Mouse (Mus musculus): ENCODE data around the gene Rimbp3. TPM values are rescaled to one million over a fixed set of nuclear protein-coding genes. Genes with fewer than 3 reads are reported as not detected.
A peak's percentile ranks its signal among the peaks of the same experiment; 100 is the strongest.
"Not testable (repeated sequence)": the region's sequence is repeated elsewhere in the genome, so short reads cannot be mapped to it uniquely, and the experiment has no call there.

The Rimbp3 gene
- polyA plus RNA-seq, 1 experiment from 2014 or later: 2.3 TPM

DNA sequence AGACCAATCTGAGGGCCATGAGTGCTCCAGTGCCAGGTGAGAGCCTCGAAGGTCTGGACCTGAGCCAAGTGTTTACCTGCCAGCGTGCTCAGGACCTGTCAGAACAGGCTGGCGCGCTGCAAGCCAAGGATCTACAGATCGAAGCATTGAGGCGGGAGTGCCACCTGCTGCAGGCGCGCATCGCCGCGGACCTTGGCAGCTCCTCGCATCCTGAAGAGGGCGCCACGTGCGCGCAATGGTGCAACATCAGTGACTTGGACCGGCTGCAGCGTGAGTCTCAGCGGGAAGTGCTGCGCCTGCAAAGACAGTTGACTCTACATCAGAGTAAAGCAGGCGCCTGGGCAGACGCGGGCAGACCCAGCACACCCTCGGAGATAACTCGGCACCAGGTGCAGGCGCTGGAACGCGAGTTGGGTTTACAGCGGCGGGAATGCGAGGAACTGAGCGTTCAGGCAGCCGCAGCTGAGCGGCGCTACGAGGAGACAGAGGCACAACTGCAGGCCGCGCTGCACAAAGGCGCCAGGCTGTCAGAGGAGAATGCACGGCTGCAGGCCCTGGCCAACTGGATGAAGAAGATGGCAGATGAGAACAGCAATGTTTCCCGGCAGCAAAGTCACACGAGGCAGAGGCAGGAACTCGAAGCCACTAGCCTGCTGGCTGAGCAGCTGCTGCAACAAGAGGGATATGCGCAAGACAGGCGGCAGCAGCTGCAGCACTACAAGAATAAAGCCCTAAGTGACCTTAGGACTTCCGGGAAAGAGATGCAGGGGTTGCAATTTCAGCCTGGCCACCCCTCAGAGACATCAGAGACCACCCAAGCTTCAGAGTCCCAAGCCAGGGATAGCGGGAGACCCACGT is 1.8 kb downstream of the Rimbp3 start:
- peak; percentile 78 for ATAC-seq
- Histone ChIP-seq H3K4me3 (ENCODE audit: low read depth, low read length) (peak overlapping the region; percentile 75), H3K27ac (ENCODE audit: low read length) (peak overlapping the region; percentile 87), H3K4me2 (ENCODE audit: low read length) (peak overlapping the region; percentile 90), H3K27me3 (ENCODE audit: control insufficient read depth, insufficient read depth, low read depth, low read length) (no peaks in the 10 kb centered on the region), H3K9ac (ENCODE audit: low read depth, low read length) (peak overlapping the region; percentile 67), H3K4me1 (ENCODE audit: control insufficient read depth, insufficient read depth, low read length) (peaks cover 13% of the 10 kb centered on the region), H3K36me3 (ENCODE audit: control insufficient read depth, insufficient read depth, low read length) (no peaks in the 10 kb centered on the region), H3K9me3 (replicated peaks; ENCODE audit: control insufficient read depth, low read length, poor library complexity, severe bottlenecking) (no peaks in the 10 kb centered on the region)
- WGBS: 7% methylated on average over 48 of the region's 48 CpGs

- no peaks in the 10 kb centered on the region for H3K27me3 ChIP-seq (ENCODE audit: control insufficient read depth, insufficient read depth, low read depth, low read length)
- H3K9me3 ChIP-seq (replicated peaks; ENCODE audit: control insufficient read depth, low read length, poor library complexity, severe bottlenecking): no peaks in the 10 kb centered on the region
- ATAC-seq: no peak
- no peak overlapping the region for H3K27ac ChIP-seq (ENCODE audit: low read length)
- no peak overlapping the region for H3K9ac ChIP-seq (ENCODE audit: low read depth, low read length)
- whole genome bisulfite sequencing: 71% methylated on average over 8 of the region's 8 CpGs
- no peaks in the 10 kb centered on the region for H3K36me3 ChIP-seq (ENCODE audit: control insufficient read depth, insufficient read depth, low read length)
- H3K4me3 ChIP-seq (ENCODE audit: low read depth, low read length): no peak overlapping the region
- H3K4me2 ChIP-seq (ENCODE audit: low read length): no peak overlapping the region
- H3K4me1 ChIP-seq (ENCODE audit: control insufficient read depth, insufficient read depth, low read length): no peaks in the 10 kb centered on the region
Observed at GRCm38 (mm10) chr16:17216934-17217633, 8.7 kb downstream of the Rimbp3 start.

DNA sequence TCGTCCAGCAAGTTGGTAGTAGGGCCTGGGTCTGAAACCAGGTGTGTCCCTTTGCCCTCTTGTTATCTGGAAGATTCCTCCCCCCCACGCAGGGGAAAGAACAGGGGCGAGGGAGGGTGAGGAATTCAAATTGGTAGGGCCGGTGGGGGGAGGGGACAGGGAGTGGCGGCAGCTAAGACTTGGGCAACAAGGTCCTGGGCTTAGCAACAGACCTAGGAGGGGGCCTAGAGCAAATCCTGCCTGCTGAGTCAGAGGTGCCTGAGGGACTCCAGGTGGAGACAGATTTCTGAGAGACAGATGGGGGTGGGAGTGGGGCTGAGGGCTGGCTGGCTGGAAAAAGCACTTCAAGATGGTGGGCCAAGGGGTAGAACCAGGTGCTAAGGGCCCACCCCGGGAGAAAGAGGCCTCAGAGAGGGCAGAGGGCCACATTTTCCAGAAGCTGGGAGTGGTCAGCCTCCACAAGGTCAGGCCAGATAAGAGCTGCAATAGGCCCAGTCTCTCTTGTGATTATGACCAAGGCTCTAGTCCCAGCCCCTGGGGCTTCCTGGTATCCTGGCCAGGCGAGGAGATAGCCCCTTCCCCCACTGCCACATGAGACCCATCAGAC is 11.8 kb downstream of the Rimbp3 start:
- Histone ChIP-seq H3K9me3 (replicated peaks; ENCODE audit: control insufficient read depth, low read length, poor library complexity, severe bottlenecking) (no peaks in the 10 kb centered on the region), H3K27ac (ENCODE audit: low read length) (no peak overlapping the region)
- WGBS: 33% methylated on average over 7 of the region's 7 CpGs

DNA sequence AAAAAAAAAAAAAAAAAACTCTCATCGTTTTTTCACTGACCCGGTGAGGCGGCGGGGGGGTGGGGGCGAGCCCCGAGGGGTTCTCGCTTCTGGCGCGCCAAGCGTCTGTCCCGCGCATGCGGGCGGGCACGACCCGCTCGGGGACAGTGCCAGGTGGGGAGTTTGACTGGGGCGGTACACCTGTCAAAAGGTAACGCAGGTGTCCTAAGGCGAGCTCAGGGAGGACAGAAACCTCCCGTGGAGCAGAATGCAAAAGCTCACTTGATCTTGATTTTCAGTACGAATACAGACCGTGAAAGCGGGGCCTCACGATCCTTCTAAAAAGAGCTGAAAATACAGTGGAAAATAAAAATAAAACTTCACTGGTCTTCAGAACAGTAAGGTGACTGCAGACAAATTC is 13.8 kb downstream of the Rimbp3 start:
- Histone ChIP-seq H3K9me3 (replicated peaks; ENCODE audit: control insufficient read depth, low read length, poor library complexity, severe bottlenecking) (no peaks in the 10 kb centered on the region), H3K9ac (ENCODE audit: low read depth, low read length) (no peak overlapping the region), H3K4me2 (ENCODE audit: low read length) (no peak overlapping the region), H3K4me1 (ENCODE audit: control insufficient read depth, insufficient read depth, low read length) (no peaks in the 10 kb centered on the region), H3K4me3 (ENCODE audit: low read depth, low read length) (no peak overlapping the region), H3K27ac (ENCODE audit: low read length) (no peak overlapping the region), H3K36me3 (ENCODE audit: control insufficient read depth, insufficient read depth, low read length) (no peaks in the 10 kb centered on the region), H3K27me3 (ENCODE audit: control insufficient read depth, insufficient read depth, low read depth, low read length) (no peaks in the 10 kb centered on the region)
- peak; percentile 100 for ATAC-seq
- WGBS: 37% methylated on average over 25 of the region's 25 CpGs

More for the DNA sequence above, 11.8 kb downstream of the Rimbp3 start:
- H3K9ac ChIP-seq (ENCODE audit: low read depth, low read length): no peak overlapping the region
- H3K4me3 ChIP-seq (ENCODE audit: low read depth, low read length): no peak overlapping the region
- no peaks in the 10 kb centered on the region for H3K27me3 ChIP-seq (ENCODE audit: control insufficient read depth, insufficient read depth, low read depth, low read length)
- H3K36me3 ChIP-seq (ENCODE audit: control insufficient read depth, insufficient read depth, low read length): no peaks in the 10 kb centered on the region
- H3K4me2 ChIP-seq (ENCODE audit: low read length): no peak overlapping the region
- no peak for ATAC-seq
- H3K4me1 ChIP-seq (ENCODE audit: control insufficient read depth, insufficient read depth, low read length): no peaks in the 10 kb centered on the region

- WGBS: 87% methylated on average over 5 of the region's 5 CpGs
- Histone ChIP-seq H3K36me3 (ENCODE audit: control insufficient read depth, insufficient read depth, low read length) (no peaks in the 10 kb centered on the region), H3K27ac (ENCODE audit: low read length) (no peak overlapping the region), H3K9ac (ENCODE audit: low read depth, low read length) (no peak overlapping the region), H3K4me1 (ENCODE audit: control insufficient read depth, insufficient read depth, low read length) (no peaks in the 10 kb centered on the region), H3K4me3 (ENCODE audit: low read depth, low read length) (no peak overlapping the region), H3K4me2 (ENCODE audit: low read length) (no peak overlapping the region), H3K27me3 (ENCODE audit: control insufficient read depth, insufficient read depth, low read depth, low read length) (no peaks in the 10 kb centered on the region; the same call in 1 of the 2 replicates), H3K9me3 (replicated peaks; ENCODE audit: control insufficient read depth, low read length, poor library complexity, severe bottlenecking) (no peaks in the 10 kb centered on the region)
- no peak for ATAC-seq
Observed at GRCm38 (mm10) chr16:17225584-17225983, 17.2 kb downstream of the Rimbp3 start.

DNA sequence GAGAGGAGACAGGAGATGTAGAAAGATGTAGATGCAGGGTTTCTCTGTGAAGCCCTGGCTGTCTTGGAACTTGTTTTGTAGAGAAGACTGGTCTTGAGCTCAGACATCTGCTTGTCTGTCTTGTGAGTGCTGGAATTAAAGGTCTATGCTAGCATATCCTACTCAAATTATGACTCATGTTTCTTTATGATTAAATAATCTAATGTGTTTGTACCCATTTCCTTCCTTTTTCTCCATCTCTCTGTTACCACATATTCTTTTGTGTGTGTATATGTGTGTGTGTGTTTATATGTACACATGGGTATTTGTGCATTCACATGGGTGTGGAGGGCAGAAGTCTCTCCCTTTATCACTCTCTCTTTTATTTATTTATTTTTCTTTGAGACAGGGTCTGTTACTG is 18.1 kb downstream of the Rimbp3 start:
- no peak overlapping the region for H3K27ac ChIP-seq (ENCODE audit: low read length)
- no peaks in the 10 kb centered on the region for H3K4me1 ChIP-seq (ENCODE audit: control insufficient read depth, insufficient read depth, low read length)
- ATAC-seq: no peak
- no peaks in the 10 kb centered on the region for H3K36me3 ChIP-seq (ENCODE audit: control insufficient read depth, insufficient read depth, low read length)
- H3K4me3 ChIP-seq (ENCODE audit: low read depth, low read length): no peak overlapping the region
- no peaks in the 10 kb centered on the region; the same call in 1 of the 2 replicates for H3K27me3 ChIP-seq (ENCODE audit: control insufficient read depth, insufficient read depth, low read depth, low read length)
- no peak overlapping the region for H3K9ac ChIP-seq (ENCODE audit: low read depth, low read length)
- H3K4me2 ChIP-seq (ENCODE audit: low read length): no peak overlapping the region
- H3K9me3 ChIP-seq (replicated peaks; ENCODE audit: control insufficient read depth, low read length, poor library complexity, severe bottlenecking): no peaks in the 10 kb centered on the region

GRCm38 (mm10) chr16:17231523-17231922 is 23.1 kb downstream of the Rimbp3 start:
- 98% methylated on average over 2 of the region's 2 CpGs for WGBS
- not testable (repeated sequence) for H3K4me3 ChIP-seq (ENCODE audit: low read depth, low read length); H3K27me3 ChIP-seq (ENCODE audit: control insufficient read depth, insufficient read depth, low read depth, low read length); H3K36me3 ChIP-seq (ENCODE audit: control insufficient read depth, insufficient read depth, low read length); ATAC-seq; H3K9me3 ChIP-seq (replicated peaks; ENCODE audit: control insufficient read depth, low read length, poor library complexity, severe bottlenecking); H3K4me2 ChIP-seq (ENCODE audit: low read length); H3K9ac ChIP-seq (ENCODE audit: low read depth, low read length); H3K27ac ChIP-seq (ENCODE audit: low read length)
- peaks cover 22% of the 10 kb centered on the region for H3K4me1 ChIP-seq (ENCODE audit: control insufficient read depth, insufficient read depth, low read length)

DNA sequence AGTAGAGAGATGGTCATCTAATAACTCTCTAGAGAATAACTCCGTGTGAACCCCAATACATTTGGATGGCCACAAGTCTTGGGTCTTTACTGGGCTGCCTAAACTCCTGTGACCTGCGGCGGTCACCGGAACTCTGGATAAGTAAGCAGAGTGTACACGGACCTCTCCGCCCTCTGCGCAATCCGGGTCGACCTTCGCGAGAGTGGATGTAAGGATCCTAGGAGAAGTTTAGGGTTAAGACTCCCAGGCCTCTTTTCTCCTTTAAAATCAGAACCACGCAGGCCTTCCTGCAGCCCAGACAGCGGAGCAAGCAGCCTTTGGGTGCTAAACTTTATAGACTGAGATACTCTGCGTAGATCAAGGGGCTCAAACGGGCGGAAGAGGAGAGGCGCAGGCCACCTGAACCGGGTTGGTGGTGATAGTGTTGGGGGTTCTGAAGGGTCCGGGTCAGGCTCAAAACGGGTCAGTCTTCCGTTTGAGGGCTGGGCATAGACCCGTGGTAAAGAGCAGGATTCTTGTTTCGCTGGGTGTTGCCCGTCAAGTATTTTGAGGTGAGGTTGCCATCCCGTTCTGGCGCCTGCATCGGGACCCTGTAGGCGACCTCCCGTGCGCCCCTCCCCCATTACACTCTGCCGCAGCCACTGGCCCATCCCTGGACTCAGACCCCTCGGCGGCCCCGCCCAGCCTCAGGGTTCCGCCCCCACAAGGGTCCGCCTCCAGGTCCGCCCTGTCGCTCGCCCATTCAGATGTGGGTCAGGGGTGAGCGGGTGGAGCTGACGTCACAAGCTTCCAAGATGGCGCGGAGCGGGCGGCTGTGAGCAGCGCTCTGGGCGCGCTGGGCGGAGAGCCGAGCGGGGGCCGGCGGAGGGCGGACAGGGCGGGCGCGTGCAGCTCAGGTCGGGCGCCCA is 24.6 kb downstream of the Rimbp3 start, which contains the start of gene Hic2:
Gene Hic2 (plus strand): TSS at position 779 of the 908 bp plus-strand sequence.
- WGBS: under 1% methylated on average over 58 of the region's 59 CpGs
- Histone ChIP-seq H3K9ac (ENCODE audit: low read depth, low read length) (peak within 1 kb of the TSS; percentile 95), H3K4me2 (ENCODE audit: low read length) (peak within 1 kb of the TSS; percentile 88), H3K9me3 (replicated peaks; ENCODE audit: control insufficient read depth, low read length, poor library complexity, severe bottlenecking) (no peaks in the 10 kb centered on the region), H3K4me1 (ENCODE audit: control insufficient read depth, insufficient read depth, low read length) (peaks cover 32% of the 10 kb centered on the region), H3K4me3 (ENCODE audit: low read depth, low read length) (peak within 1 kb of the TSS; percentile 93), H3K27ac (ENCODE audit: low read length) (peak within 1 kb of the TSS; percentile 92), H3K27me3 (ENCODE audit: control insufficient read depth, insufficient read depth, low read depth, low read length) (no peaks in the 10 kb centered on the region; the same call in 1 of the 2 replicates), H3K36me3 (ENCODE audit: control insufficient read depth, insufficient read depth, low read length) (no peaks in the 10 kb centered on the region)
- peak; percentile 96 for ATAC-seq
